Mouse (Mus musculus): Measurements from ENCODE around the gene Nfix.

- TF ChIP-seq POLR2A (IDR thresholded peaks at IDR 0.05; ENCODE audit: insufficient read depth, low read depth, low read length) (no peak), CTCF (IDR thresholded peaks at IDR 0.05; ENCODE audit: insufficient read depth, low read depth, low read length) (no peak)
Observed at GRCm38 (mm10) chr8:84700526-84700925, 99.6 kb downstream of the Nfix start.

Measured in olfactory bulb, adult 2 months (tissue).